Mouse (Mus musculus) right cerebral cortex, postnatal 25 days (tissue): ENCODE data around the gene Clec4b1.
"Not testable (repeated sequence)": the region's sequence is repeated elsewhere in the genome, so short reads cannot be mapped to it uniquely, and the experiment has no call there.

ENCODE experiments used
- DNase-seq: peaks from one replicate; pipeline ENCODE4 v3.0.0; 2022

Gene Clec4b1

DNA sequence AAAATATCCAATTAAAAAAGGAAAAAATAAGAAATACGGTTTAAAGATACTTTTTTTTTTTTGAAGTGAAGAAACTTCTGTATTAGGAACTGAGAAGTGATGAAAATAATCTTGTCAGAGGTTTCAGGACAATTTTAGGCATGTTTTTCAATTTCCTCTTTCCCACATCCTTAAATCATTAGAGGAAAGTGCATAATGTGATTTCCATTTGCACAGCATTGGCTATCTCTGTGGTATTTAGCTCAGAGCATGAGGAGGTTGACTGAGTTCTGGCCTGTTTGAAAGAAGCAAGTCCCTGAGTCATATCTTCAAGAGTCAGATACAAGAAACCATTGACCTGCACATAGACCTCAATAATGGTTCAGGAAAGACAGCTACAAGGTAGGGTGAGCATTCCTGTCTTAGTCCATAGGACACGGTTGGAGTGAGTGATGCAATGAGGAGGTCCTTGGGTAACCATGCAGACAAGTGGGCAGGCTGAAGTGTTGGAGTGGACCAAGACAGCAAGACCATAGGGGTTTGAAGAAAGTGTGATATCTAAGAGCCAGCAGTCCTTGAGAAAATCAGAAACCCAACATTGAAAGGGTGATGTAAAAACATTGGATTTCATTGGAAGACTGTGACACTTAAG lies at the start of gene Clec4b1:
Clec4b1 (plus strand) TSS at position 221 of the 631 bp plus-strand sequence.
- DNase-seq = no peak

DNA sequence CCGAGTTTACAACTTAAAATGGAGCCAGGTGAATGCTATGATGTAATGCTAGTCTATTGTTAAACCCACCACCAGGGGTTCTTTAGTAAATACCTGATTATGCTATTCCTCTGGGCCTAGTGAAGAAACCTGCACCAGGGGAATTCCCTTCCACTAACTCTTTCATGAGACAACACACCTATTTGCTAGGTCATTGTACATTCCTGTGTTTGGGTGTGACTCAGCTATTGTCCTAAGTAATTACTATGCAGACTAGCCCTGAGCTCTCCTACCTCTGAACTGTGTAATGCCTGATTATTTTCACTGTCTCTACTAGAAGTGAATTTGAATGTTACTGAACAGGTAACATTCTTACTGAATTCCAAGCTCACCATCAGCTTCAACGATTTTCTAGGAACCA lies 45.1 kb upstream of the Clec4b1 start:
- not testable (repeated sequence) for DNase-seq

DNA sequence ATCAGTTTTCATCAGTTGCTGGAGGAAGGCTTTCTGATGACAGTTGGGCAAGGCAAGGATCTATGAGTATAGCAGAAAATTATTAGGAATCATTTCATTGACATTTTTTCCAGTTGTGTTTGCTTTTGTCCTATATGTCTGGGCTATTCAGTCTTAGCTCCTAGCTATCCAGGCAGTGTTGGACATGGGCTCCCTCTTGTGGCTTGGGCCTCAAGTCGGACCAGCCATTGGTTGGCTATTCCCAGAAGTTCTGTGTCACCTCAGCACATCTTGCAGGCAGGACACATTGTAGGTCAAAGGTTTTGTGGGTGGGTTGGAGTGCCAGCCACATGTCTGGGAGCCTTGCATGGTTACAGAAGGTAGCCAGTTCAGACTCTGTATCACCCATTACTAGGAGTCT lies 44.2 kb upstream of the Clec4b1 start:
- DNase-seq = no peak

DNA sequence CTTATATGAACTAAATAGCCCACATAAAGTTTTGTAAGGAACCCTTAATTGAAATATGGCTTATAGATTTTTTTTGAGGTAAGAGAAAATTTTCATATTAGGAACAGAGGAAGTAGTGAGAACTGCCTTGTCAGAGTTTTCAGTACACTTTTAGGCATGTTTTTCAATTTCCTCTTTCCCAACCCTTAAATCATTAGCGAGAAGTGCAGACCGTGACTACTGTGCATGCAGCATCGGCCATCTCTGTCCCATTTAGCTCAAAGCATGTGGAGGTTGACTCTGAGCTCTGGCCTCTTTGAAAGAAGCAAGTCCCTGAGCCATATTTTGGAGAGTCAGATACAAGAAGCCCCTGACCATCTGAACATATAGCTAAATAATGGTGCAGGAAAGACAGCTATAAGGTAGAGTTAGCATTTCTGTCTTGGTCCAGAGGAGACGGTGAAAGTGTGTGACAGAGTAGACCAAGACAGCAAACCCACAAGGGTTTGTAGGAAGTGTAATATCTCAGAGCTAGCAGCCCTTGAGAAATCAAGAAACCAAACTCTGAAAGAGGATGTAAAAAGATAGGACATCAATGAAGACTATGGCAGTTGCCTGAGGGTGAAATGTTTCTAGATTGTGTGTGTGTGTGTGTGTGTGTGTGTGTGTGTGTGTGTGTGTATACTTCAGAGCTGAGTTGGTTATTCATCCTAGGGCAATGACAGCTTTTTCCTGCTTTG lies 45.5 kb downstream of the Clec4b1 start:
- no peak for DNase-seq

DNA sequence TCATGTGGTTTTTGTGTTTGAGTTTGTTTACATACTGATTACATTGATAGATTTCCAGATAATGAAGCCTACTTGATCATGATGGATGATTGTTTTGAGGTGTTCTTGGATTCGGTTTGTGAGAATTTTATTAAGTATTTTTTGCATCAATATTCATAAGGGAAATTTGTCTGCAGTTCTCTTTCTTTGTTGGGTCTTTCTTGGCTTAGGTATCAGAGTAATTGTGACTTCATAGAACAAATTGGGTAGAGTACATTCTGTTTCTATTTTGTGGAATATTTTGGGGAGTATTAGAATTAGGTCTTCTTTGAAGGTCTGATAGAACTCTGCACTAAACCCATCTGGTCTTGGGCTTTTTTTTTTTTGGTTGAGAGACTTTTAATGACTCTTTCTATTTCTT lies 56.4 kb downstream of the Clec4b1 start, which contains the start of gene Clec4a2:
Clec4a2 (plus strand) TSS at position 301 of the 400 bp plus-strand sequence.
- DNase-seq = not testable (repeated sequence)
